Mouse (Mus musculus): ENCODE data around the gene Foxa2. TPM values are rescaled to one million over a fixed set of nuclear protein-coding genes. Genes with fewer than 3 reads are reported as not detected.
A peak's percentile ranks its signal among the peaks of the same experiment; 100 is the strongest.

Gene Foxa2
- polyA plus RNA-seq, 1 experiment: 0.49 TPM

GRCm38 (mm10) chr2:148043976-148044876 lies 2.5 kb downstream of the Foxa2 start:
- no peaks in the 10 kb centered on the region for H3K79me2 ChIP-seq (ENCODE audit: control insufficient read depth, insufficient read depth)
- peak overlapping the region; percentile 32 for H3K4me3 ChIP-seq
- H3K36me3 ChIP-seq (ENCODE audit: control insufficient read depth, insufficient read depth): no peaks in the 10 kb centered on the region
- H3K4me2 ChIP-seq (ENCODE audit: low read depth): peak overlapping the region; percentile 74
- peaks cover 20% of the 10 kb centered on the region for H3K27me3 ChIP-seq (ENCODE audit: control insufficient read depth, insufficient read depth, insufficient read length)
- TF ChIP-seq MYOD1 (IDR thresholded peaks at IDR 0.05; ENCODE audit: control insufficient read depth in 1 of 3, insufficient read length in 2 of 3, low read depth in 2 of 3) (no peak), POLR2AphosphoS2 (IDR thresholded peaks at IDR 0.05; ENCODE audit: insufficient read length, low read depth) (no peak), USF1 (IDR thresholded peaks at IDR 0.05; ENCODE audit: low read depth) (no peak), MAX (IDR thresholded peaks at IDR 0.05; ENCODE audit: low read depth) (no peak)
- H3ac ChIP-seq (ENCODE audit: control insufficient read depth, insufficient read length): no peak overlapping the region

- Histone ChIP-seq H3K4me3 (no peak overlapping the region), H3K79me2 (ENCODE audit: control insufficient read depth, insufficient read depth) (no peaks in the 10 kb centered on the region), H3K27me3 (ENCODE audit: control insufficient read depth, insufficient read depth, insufficient read length) (peaks cover 24% of the 10 kb centered on the region), H3ac (ENCODE audit: control insufficient read depth, insufficient read length) (no peak overlapping the region), H3K4me2 (ENCODE audit: low read depth) (no peak overlapping the region), H3K36me3 (ENCODE audit: control insufficient read depth, insufficient read depth) (no peaks in the 10 kb centered on the region)
- TF ChIP-seq E2F4 (IDR thresholded peaks at IDR 0.05; ENCODE audit: insufficient read depth) (no peak), TCF12 (IDR thresholded peaks at IDR 0.05; ENCODE audit: insufficient read depth, poor library complexity, severe bottlenecking) (no peak), TCF3 (IDR thresholded peaks at IDR 0.05; ENCODE audit: insufficient read length, low read depth) (no peak), CEBPB (IDR thresholded peaks at IDR 0.05; ENCODE audit: insufficient read depth, poor library complexity, severe bottlenecking) (no peak), REST (IDR thresholded peaks at IDR 0.05; ENCODE audit: insufficient read depth, insufficient read length) (no peak)
These were observed 3.3 kb downstream of the Foxa2 start for GRCm38 (mm10) chr2:148043271-148043975.

- H3ac ChIP-seq (ENCODE audit: control insufficient read depth, insufficient read length): no peak overlapping the region
- H3K27me3 ChIP-seq (ENCODE audit: control insufficient read depth, insufficient read depth, insufficient read length): peaks cover 25% of the 10 kb centered on the region
- no peaks in the 10 kb centered on the region for H3K36me3 ChIP-seq (ENCODE audit: control insufficient read depth, insufficient read depth)
- TF ChIP-seq SRF (IDR thresholded peaks at IDR 0.05; ENCODE audit: control insufficient read depth, insufficient read length, low read depth) (no peak), TCF12 (IDR thresholded peaks at IDR 0.05; ENCODE audit: insufficient read depth, poor library complexity, severe bottlenecking) (no peak), TCF3 (IDR thresholded peaks at IDR 0.05; ENCODE audit: insufficient read length, low read depth) (no peak), MAX (IDR thresholded peaks at IDR 0.05; ENCODE audit: low read depth) (no peak), POLR2A (IDR thresholded peaks at IDR 0.05; ENCODE audit: insufficient read length, low read depth) (no peak), USF1 (IDR thresholded peaks at IDR 0.05; ENCODE audit: low read depth) (no peak), REST (IDR thresholded peaks at IDR 0.05; ENCODE audit: insufficient read depth, insufficient read length) (no peak), MYOD1 (IDR thresholded peaks at IDR 0.05; ENCODE audit: control insufficient read depth in 1 of 3, insufficient read length in 2 of 3, low read depth in 2 of 3) (no peak), CEBPB (IDR thresholded peaks at IDR 0.05; ENCODE audit: insufficient read depth, poor library complexity, severe bottlenecking) (no peak)
- no peak overlapping the region for H3K4me2 ChIP-seq (ENCODE audit: low read depth)
- no peaks in the 10 kb centered on the region for H3K79me2 ChIP-seq (ENCODE audit: control insufficient read depth, insufficient read depth)
- no peak overlapping the region for H3K4me3 ChIP-seq
These were observed 4.6 kb downstream of the Foxa2 start for GRCm38 (mm10) chr2:148042126-148042640.

GRCm38 (mm10) chr2:148041381-148041780 lies 5.4 kb downstream of the Foxa2 start:
- Histone ChIP-seq H3K27me3 (ENCODE audit: control insufficient read depth, insufficient read depth, insufficient read length) (peaks cover 21% of the 10 kb centered on the region), H3K4me2 (ENCODE audit: low read depth) (no peak overlapping the region), H3K79me2 (ENCODE audit: control insufficient read depth, insufficient read depth) (no peaks in the 10 kb centered on the region), H3K4me3 (no peak overlapping the region), H3ac (ENCODE audit: control insufficient read depth, insufficient read length) (no peak overlapping the region), H3K36me3 (ENCODE audit: control insufficient read depth, insufficient read depth) (no peaks in the 10 kb centered on the region)
- TF ChIP-seq TCF3 (IDR thresholded peaks at IDR 0.05; ENCODE audit: insufficient read length, low read depth) (no peak), CEBPB (IDR thresholded peaks at IDR 0.05; ENCODE audit: insufficient read depth, poor library complexity, severe bottlenecking) (no peak)

- Histone ChIP-seq H3K4me2 (ENCODE audit: low read depth) (no peak overlapping the region), H3K27me3 (ENCODE audit: control insufficient read depth, insufficient read depth, insufficient read length) (peaks cover 16% of the 10 kb centered on the region)
These were observed 6.3 kb downstream of the Foxa2 start for GRCm38 (mm10) chr2:148040236-148041121.

More at GRCm38 (mm10) chr2:148040236-148041121, 6.3 kb downstream of the Foxa2 start:
- TF ChIP-seq TCF12 (IDR thresholded peaks at IDR 0.05; ENCODE audit: insufficient read depth, poor library complexity, severe bottlenecking): no peak
- no peak for TF ChIP-seq TCF3 (IDR thresholded peaks at IDR 0.05; ENCODE audit: insufficient read length, low read depth)
- TF ChIP-seq REST (IDR thresholded peaks at IDR 0.05; ENCODE audit: insufficient read depth, insufficient read length): no peak
- TF ChIP-seq MYOD1 (IDR thresholded peaks at IDR 0.05; ENCODE audit: control insufficient read depth in 1 of 3, insufficient read length in 2 of 3, low read depth in 2 of 3): no peak
- TF ChIP-seq POLR2AphosphoS2 (IDR thresholded peaks at IDR 0.05; ENCODE audit: insufficient read length, low read depth): no peak
- Histone ChIP-seq H3K79me2 (ENCODE audit: control insufficient read depth, insufficient read depth) (no peaks in the 10 kb centered on the region), H3K36me3 (ENCODE audit: control insufficient read depth, insufficient read depth) (no peaks in the 10 kb centered on the region), H3ac (ENCODE audit: control insufficient read depth, insufficient read length) (no peak overlapping the region), H3K4me3 (no peak overlapping the region)
